Mouse (Mus musculus) ES-Bruce4 (cell line): ENCODE measurements around the gene Zfp456. TPM values are rescaled to one million over a fixed set of nuclear protein-coding genes. Genes with fewer than 3 reads are reported as not detected.
"Not testable (repeated sequence)": the region's sequence is repeated elsewhere in the genome, so short reads cannot be mapped to it uniquely, and the experiment has no call there.

Experiments
- H3K27ac ChIP-seq: 2 replicates; pipeline ENCODE4 v1.5.1; 2012; ENCODE audit warnings: low read length, inconsistent platforms; ENCODE audit not compliant: insufficient read depth
- H3K27me3 ChIP-seq: 2 replicates; pipeline ENCODE4 v1.6.1; 2012; ENCODE audit warnings: mild to moderate bottlenecking, low read length, inconsistent platforms; ENCODE audit not compliant: control insufficient read depth, poor library complexity, insufficient read depth, severe bottlenecking
- H3K36me3 ChIP-seq: 2 replicates; pipeline ENCODE4 v1.6.1; 2012; ENCODE audit warnings: inconsistent platforms, mild to moderate bottlenecking, low read length, moderate library complexity; ENCODE audit not compliant: control insufficient read depth, poor library complexity, insufficient read depth, severe bottlenecking
- H3K4me1 ChIP-seq: one replicate; pipeline ENCODE4 v1.8.1; 2011; ENCODE audit warnings: low read length; ENCODE audit not compliant: control insufficient read depth, insufficient read depth
- H3K4me3 ChIP-seq: 2 replicates; pipeline ENCODE4 v1.5.1; 2011; ENCODE audit warnings: low read depth, mild to moderate bottlenecking, low read length
- H3K9ac ChIP-seq: 2 replicates; pipeline ENCODE4 v1.6.1; 2012; ENCODE audit warnings: low read depth, mild to moderate bottlenecking, inconsistent platforms; ENCODE audit not compliant: poor library complexity, severe bottlenecking
- H3K9me3 ChIP-seq: replicated peaks from 2 replicates; pipeline ENCODE4 v1.6.1; 2012; ENCODE audit warnings: mild to moderate bottlenecking, low read length, inconsistent platforms; ENCODE audit not compliant: control insufficient read depth, poor library complexity, insufficient read depth, severe bottlenecking
- CTCF ChIP-seq: IDR thresholded peaks from one replicate; pipeline ENCODE4 v1.8.1; 2011; ENCODE audit warnings: low read depth, low read length
- EP300 ChIP-seq: IDR thresholded peaks from 2 replicates; pipeline ENCODE4 v1.6.1; 2011; ENCODE audit warnings: low read depth, low read length; ENCODE audit not compliant: insufficient read depth
- POLR2A ChIP-seq: IDR thresholded peaks from one replicate; pipeline ENCODE4 v1.8.1; 2011; ENCODE audit warnings: low read length; ENCODE audit not compliant: insufficient read depth
- polyA plus RNA-seq: library from polyadenylated mRNA; stranded (reverse); fragments of >200 nt; gene quantifications from 2 replicates; pipeline ENCODE4 v1.2.4, GENCODE M21; 2011; ENCODE audit warnings: low read depth; ENCODE audit not compliant: missing spikeins, insufficient read depth, insufficient read length

The Zfp456 gene
- polyA plus RNA-seq, 1 experiment, result 4.0 TPM

DNA sequence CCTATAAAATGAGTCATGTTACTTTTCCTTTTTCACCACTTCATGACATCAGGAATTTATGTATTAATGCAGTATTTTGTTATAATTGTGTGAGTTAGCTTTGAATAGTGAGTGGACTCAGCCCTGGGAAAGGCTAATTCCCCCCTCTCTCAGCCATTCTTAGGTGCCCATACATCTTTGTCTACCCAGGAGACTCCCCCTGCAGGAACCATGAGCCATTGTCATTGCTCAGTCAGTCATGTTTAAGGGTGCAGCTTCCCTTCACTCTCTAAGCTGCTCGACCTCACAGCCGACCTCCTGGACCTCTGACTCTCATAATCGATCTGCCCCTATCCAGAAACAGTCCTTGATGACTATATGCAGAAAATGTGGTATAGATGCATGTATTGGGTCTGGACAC lies 645 bp upstream of the Zfp456 start:
- H3K9me3 ChIP-seq, result not testable (repeated sequence)

DNA sequence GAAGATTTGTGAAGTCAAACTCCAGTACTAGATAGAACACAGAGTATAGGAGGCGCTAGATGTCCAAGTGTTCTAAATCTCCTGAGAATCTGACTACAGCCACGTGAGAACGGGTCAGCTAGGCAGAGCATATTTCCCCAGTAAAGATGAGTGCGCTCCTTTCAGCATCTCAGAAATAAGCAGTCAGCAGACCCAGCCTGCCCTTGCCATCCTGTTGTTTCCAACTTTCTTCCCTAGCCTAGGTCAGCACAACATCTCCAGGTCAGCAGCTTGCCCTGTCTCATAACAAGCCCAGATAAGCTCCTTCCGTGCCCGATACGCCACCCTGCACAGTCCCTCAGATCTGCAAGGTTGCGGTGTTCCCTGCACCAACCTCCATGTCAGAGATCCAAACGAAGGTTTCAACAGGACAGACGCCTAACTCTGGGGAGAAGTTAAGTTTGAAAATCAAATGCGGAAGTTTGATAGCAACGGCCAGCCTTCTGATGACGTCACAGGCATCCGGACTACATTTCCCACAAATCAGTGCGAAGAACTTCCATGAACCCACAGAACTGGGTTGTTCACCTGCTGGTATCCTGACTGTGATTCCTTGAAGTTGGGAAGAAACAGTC lies 15.4 kb downstream of the Zfp456 start, which contains the start of the genes Gm28044 and Zfp953:
Gm28044 (minus strand) TSS at position 406 of the 614 bp plus-strand sequence.
Zfp953 (minus strand) TSS at position 475 of the 614 bp plus-strand sequence.
- no peak for TF ChIP-seq POLR2A
- TF ChIP-seq CTCF, result no peak
- no peak for TF ChIP-seq EP300
- Histone ChIP-seq H3K27me3 (no peaks in the 10 kb centered on the region), H3K27ac (peak within 1 kb of the TSS; percentile 4; the same call in 1 of the 2 replicates), H3K4me3 (peak within 1 kb of the TSS; percentile 100), H3K9ac (peak within 1 kb of the TSS; percentile 77), H3K36me3 (no peaks in the 10 kb centered on the region), H3K9me3 (no peaks in the 10 kb centered on the region), H3K4me1 (peaks cover 2% of the 10 kb centered on the region)

More for the DNA sequence above, 645 bp upstream of the Zfp456 start:
- H3K9ac ChIP-seq, H3K4me1 ChIP-seq, H3K4me3 ChIP-seq, H3K36me3 ChIP-seq, H3K27me3 ChIP-seq, H3K27ac ChIP-seq: not testable (repeated sequence)

DNA sequence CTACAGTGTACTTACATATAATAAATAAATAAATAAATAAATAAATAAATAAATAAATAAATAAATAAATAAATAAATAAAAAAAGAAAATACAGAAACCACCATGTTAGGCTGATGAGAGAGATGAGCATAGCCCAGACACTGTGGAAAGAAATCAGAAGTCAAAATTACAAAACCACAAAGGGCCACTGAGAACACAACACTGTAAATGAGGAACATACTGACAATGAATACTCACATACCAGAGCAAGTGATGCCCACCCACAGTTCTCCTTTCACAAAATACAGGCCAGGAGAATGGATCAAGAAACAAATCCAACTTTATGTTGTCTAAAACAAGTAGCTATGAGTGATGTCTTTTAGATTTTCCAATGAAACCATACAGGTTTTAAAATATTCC lies 23.8 kb downstream of the Zfp456 start:
- H3K36me3 ChIP-seq, result no peaks in the 10 kb centered on the region
- no peaks in the 10 kb centered on the region for H3K27me3 ChIP-seq
- H3K4me3 ChIP-seq, result no peak overlapping the region
- H3K9me3 ChIP-seq, result no peaks in the 10 kb centered on the region
- no peak overlapping the region for H3K27ac ChIP-seq
- no peaks in the 10 kb centered on the region for H3K4me1 ChIP-seq
- no peak overlapping the region for H3K9ac ChIP-seq
- TF ChIP-seq POLR2A, result no peak
- TF ChIP-seq EP300, result no peak
- TF ChIP-seq CTCF, result no peak

DNA sequence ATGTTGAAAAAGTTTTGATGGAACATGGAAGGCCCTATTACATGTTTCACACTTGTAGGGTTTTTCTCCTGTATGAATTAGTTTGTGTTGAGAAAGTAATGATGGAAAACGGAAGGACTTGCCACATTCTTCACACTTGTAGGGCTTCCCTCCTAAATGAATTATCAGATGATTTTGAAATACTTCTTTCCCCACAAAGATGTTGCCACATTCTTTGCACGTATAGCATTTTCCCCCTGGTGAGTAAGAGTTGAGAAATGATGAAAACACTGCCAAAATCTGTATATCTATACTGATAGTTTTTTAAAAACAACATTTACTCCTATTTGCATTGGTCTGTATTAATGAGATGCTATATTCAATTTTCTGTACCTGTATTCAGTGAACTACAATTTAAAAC lies 32.2 kb downstream of the Zfp456 start:
- Histone ChIP-seq H3K9ac (no peak overlapping the region), H3K27ac (no peak overlapping the region), H3K27me3 (no peaks in the 10 kb centered on the region), H3K36me3 (no peaks in the 10 kb centered on the region; the same call in 1 of the 2 replicates), H3K4me1 (no peaks in the 10 kb centered on the region), H3K4me3 (no peak overlapping the region), H3K9me3 (no peaks in the 10 kb centered on the region)
- no peak for TF ChIP-seq POLR2A
- no peak for TF ChIP-seq EP300
- no peak for TF ChIP-seq CTCF

DNA sequence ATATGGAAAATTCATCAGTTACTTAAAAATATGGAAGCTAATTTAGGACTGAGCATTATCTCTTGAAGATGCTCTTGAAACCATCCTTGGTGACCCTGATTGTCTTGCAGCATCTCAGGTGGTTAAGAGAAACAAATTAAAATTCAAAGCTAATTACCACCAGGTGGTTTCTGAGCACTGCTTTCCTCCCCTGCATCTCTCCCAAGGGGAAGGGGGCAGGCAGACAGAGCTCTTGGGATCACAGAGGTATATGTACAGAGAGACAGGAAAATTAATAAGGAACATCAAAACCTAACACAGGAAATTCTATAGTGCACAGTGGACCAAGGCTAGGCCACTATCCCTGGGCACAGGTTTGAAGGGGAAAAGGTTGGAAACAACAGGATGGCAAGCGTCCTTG lies 42.7 kb downstream of the Zfp456 start:
- TF ChIP-seq CTCF (no peak), POLR2A (no peak), EP300 (no peak)
- Histone ChIP-seq H3K27me3 (no peaks in the 10 kb centered on the region), H3K4me3 (no peak overlapping the region), H3K36me3 (no peaks in the 10 kb centered on the region), H3K27ac (no peak overlapping the region), H3K4me1 (no peaks in the 10 kb centered on the region), H3K9me3 (no peaks in the 10 kb centered on the region), H3K9ac (0 out of 2 replicates have a peak overlapping the region, but pooled peaks have one; percentile 4)

DNA sequence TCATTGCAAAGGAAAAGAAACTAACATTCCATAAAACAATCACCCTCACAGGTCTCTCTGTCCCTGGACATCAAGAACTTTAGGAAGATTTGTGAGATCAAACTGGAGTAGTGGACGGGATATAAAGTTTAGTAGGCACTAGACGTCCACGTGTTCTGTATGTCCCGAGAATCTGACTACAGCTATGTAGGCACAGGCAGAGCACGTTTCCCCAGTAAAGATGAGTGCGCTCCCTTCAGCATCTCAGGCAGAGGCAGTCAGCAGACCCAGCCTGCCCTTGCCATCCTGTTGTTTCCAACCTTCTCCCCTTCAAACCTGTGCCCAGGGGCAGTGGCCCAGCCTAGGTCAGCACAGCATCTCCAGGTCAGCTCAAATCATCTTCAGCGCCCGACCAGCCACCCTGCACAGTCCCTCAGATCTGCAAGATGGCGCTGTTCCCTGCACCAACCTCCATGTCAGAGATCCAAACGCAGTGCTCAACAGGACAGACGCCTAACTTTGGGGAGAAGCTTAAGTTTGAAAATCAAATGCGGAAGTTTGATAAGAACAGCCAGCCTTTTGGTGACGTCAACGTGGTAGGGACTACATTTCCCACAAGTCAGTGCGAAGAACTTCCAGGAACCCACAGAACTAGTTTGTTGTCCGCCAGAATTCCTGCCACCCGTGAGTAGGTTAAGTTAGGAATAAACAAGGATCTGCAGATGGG lies 43.4 kb downstream of the Zfp456 start, which contains the start of gene Zfp595:
Zfp595 (minus strand) TSS at position 552 of the 706 bp plus-strand sequence.
- TF ChIP-seq CTCF (peak; percentile 75), EP300 (no peak)
- H3K4me3 ChIP-seq, result peak within 1 kb of the TSS; percentile 69
- no peaks in the 10 kb centered on the region for H3K27me3 ChIP-seq
- no peak within 1 kb of the TSS for H3K27ac ChIP-seq
- 0 out of 2 replicates have a peak within 1 kb of the TSS, but pooled peaks have one; percentile 4 for H3K9ac ChIP-seq
- H3K36me3 ChIP-seq, result no peaks in the 10 kb centered on the region
- H3K9me3 ChIP-seq, result no peaks in the 10 kb centered on the region
- no peaks in the 10 kb centered on the region for H3K4me1 ChIP-seq

Other genes with a start within 250 kb of the Zfp456 start
- gene Rsl1, start 202.6 kb downstream of the Zfp456 start, polyA plus RNA-seq, result 7.3 and 8.5 TPM in 2 replicates
- 1.9 and 2.1 TPM in 2 replicates for gene Zfp455, start 181.3 kb downstream of the Zfp456 start, polyA plus RNA-seq
- gene Zfp458, start 97.3 kb downstream of the Zfp456 start, polyA plus RNA-seq, result 3.2 and 4.2 TPM in 2 replicates
- 0.72 TPM in 1 of 2 replicates, not detected in the other for gene Zfp457, start 69.3 kb downstream of the Zfp456 start, polyA plus RNA-seq
- 6.6 and 7.5 TPM in 2 replicates for gene Zfp595, start 43.2 kb downstream of the Zfp456 start, polyA plus RNA-seq
- 2.5 and 4.6 TPM in 2 replicates for gene Gm28044, start 15.3 kb downstream of the Zfp456 start, polyA plus RNA-seq
- gene Zfp953, start 15.2 kb downstream of the Zfp456 start, polyA plus RNA-seq, result 3.8 and 4.5 TPM in 2 replicates
- gene Gm28041, start 77 bp downstream of the Zfp456 start, polyA plus RNA-seq, result 0.99 TPM in 1 of 2 replicates, not detected in the other
- 10.5 and 10.9 TPM in 2 replicates for gene Zfp429, start 24.0 kb upstream of the Zfp456 start, polyA plus RNA-seq
- 24.0 and 25.7 TPM in 2 replicates for gene Zfp459, start 45.6 kb upstream of the Zfp456 start, polyA plus RNA-seq
- gene Zfp874a, start 75.8 kb upstream of the Zfp456 start, polyA plus RNA-seq, result 26.9 and 28.9 TPM in 2 replicates
- gene Zfp874b, start 108.4 kb upstream of the Zfp456 start, polyA plus RNA-seq, result 10.1 and 19.3 TPM in 2 replicates
- gene Zfp58, start 124.7 kb upstream of the Zfp456 start, polyA plus RNA-seq, result 10.3 and 10.7 TPM in 2 replicates
- not detected in 2 replicates for gene Gm26965, start 150.3 kb upstream of the Zfp456 start, polyA plus RNA-seq
- 15.0 and 15.5 TPM in 2 replicates for gene Zfp87, start 150.4 kb upstream of the Zfp456 start, polyA plus RNA-seq
- 9.3 and 9.9 TPM in 2 replicates for gene Zfp748, start 178.0 kb upstream of the Zfp456 start, polyA plus RNA-seq
- gene Zfp729b, start 233.9 kb upstream of the Zfp456 start, polyA plus RNA-seq, result 10.6 and 11.9 TPM in 2 replicates